Mouse (Mus musculus) kidney, postnatal 0 days (tissue): ENCODE results near the gene Myo18a. TPM values are rescaled to one million over a fixed set of nuclear protein-coding genes. Genes with fewer than 3 reads are reported as not detected.

Experiments
- ATAC-seq: fragments of 200-750 bp; cut with Nextera tagmentation; replicated peaks from 2 replicates; pipeline ENCODE4 v1.8.0; 2017; ENCODE audit warnings: low read depth, moderate number of reproducible peaks, moderate TSS enrichment, moderate library complexity; ENCODE audit not compliant: low FRiP score
- DNase-seq: peaks from one replicate; pipeline ENCODE4 v3.0.0-alpha.2; 2016; ENCODE audit warnings: low spot score
- H3K27ac ChIP-seq: fragments of 300-500 bp; sonication (generic); 2 replicates; pipeline ENCODE4 v1.5.1; 2014; ENCODE audit warnings: mild to moderate bottlenecking
- H3K27me3 ChIP-seq: fragments of 300-500 bp; sonication (generic); 2 replicates; pipeline ENCODE4 v1.6.1; 2014; ENCODE audit warnings: low read length, mixed read lengths; ENCODE audit not compliant: insufficient read depth
- H3K36me3 ChIP-seq: fragments of 300-500 bp; sonication (generic); 2 replicates; pipeline ENCODE4 v1.6.1; 2014; ENCODE audit warnings: low read length, mixed read lengths; ENCODE audit not compliant: insufficient read depth
- H3K4me1 ChIP-seq: fragments of 300-500 bp; sonication (generic); replicated peaks from 2 replicates; pipeline ENCODE4 v1.6.1; 2014; ENCODE audit warnings: antibody characterized with exemption, low read length, mixed read lengths; ENCODE audit not compliant: insufficient read depth
- H3K4me2 ChIP-seq: fragments of 300-500 bp; sonication (generic); 2 replicates; pipeline ENCODE4 v1.6.1; 2014; ENCODE audit warnings: mild to moderate bottlenecking, low read length, moderate library complexity, mixed read lengths
- H3K4me3 ChIP-seq: fragments of 300-500 bp; sonication (generic); replicated peaks from 2 replicates; pipeline ENCODE4 v1.5.1; 2014; ENCODE audit warnings: low read depth, low read length
- H3K9ac ChIP-seq: fragments of 300-500 bp; sonication (generic); 2 replicates; pipeline ENCODE4 v1.6.1; 2014; ENCODE audit warnings: low read depth, low read length
- H3K9me3 ChIP-seq: fragments of 300-500 bp; sonication (generic); replicated peaks from 2 replicates; pipeline ENCODE4 v1.6.1; 2016; ENCODE audit warnings: low read length, inconsistent platforms, mixed read lengths
- CTCF ChIP-seq: IDR thresholded peaks from 2 replicates; pipeline ENCODE4 v1.5.1; 2016; ENCODE audit warnings: antibody characterized with exemption, low read depth, mild to moderate bottlenecking, moderate library complexity
- WGBS: fragments of 180-500 bp; shearing (Covaris S2); extraction: QIAGEN DNeasy Blood & Tissue Kit; methylation state at CpG from one replicate; pipeline ENCODE4 v1.1.7; 2014; 5-methylcytosine and 5-hydroxymethylcytosine counted together
- polyA plus RNA-seq: library from polyadenylated mRNA; unstranded; fragments of >200 nt; fragmentation: Nextera tagmentation; extraction: Ambion mirVana; gene quantifications from 2 replicates; pipeline ENCODE4 v1.2.1, GENCODE M21; 2015

Myo18a gene
- polyA plus RNA-seq, 1 experiment from 2014 or later, result 26.5 TPM

DNA sequence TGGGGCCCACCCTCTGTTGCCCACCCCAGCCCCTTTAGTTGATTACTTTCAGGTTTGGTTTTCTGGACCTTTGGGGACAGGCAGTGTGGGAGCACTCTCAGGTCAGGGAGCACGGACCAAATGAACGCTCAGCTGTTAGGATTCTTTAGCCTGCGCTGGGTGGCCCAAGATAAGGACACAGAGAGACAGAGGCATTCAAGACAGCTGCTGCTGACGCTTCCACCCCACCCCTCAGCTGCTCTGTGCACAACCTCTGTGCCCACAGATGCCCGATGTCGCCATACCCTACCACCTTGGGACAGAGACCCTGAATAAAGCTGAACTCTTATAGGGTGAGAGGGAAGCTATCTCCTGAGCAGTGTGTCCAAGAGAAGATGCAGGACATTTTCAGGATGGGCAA, 47.0 kb downstream of the Myo18a start:
- Histone ChIP-seq H3K4me3 (no peak overlapping the region), H3K9ac (no peak overlapping the region), H3K4me1 (0 out of 2 replicates have a peak, but pooled peaks cover 2% of the 10 kb centered on the region), H3K36me3 (0 out of 2 replicates have a peak, but pooled peaks cover 3% of the 10 kb centered on the region), H3K4me2 (no peak overlapping the region), H3K9me3 (no peaks in the 10 kb centered on the region), H3K27ac (no peak overlapping the region), H3K27me3 (no peaks in the 10 kb centered on the region)
- no peak for DNase-seq
- no peak for ATAC-seq
- 96% methylated on average over 6 of the region's 6 CpGs for WGBS
- TF ChIP-seq CTCF, result no peak

DNA sequence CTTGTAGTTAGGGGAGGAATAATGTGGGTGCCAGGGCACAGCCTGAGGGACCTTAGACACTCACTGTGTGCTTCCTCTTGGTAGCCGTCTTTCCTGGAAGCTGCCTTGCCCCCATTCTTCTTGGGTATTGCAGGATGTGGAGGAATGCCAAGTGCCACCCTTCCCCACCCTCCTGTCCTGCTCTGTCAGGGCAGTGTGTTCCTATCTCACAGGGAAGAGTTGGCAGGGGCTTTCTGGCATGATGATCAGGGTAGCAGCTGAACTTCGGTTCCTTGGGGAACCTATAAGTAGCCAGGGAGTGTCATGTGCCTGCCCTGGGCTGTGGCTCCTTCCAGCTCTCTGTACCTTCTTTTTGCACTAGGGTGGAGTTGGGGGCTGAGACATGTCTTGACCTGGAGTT, 50.9 kb downstream of the Myo18a start:
- Histone ChIP-seq H3K4me1 (0 out of 2 replicates have a peak, but pooled peaks cover 2% of the 10 kb centered on the region), H3K27me3 (no peaks in the 10 kb centered on the region), H3K36me3 (peaks cover 18% of the 10 kb centered on the region; the same call in 1 of the 2 replicates), H3K9ac (no peak overlapping the region), H3K4me3 (no peak overlapping the region), H3K9me3 (no peaks in the 10 kb centered on the region), H3K27ac (no peak overlapping the region), H3K4me2 (no peak overlapping the region)
- DNase-seq (no peak), ATAC-seq (no peak)
- 49% methylated on average over 2 of the region's 2 CpGs for WGBS
- TF ChIP-seq CTCF, result no peak

DNA sequence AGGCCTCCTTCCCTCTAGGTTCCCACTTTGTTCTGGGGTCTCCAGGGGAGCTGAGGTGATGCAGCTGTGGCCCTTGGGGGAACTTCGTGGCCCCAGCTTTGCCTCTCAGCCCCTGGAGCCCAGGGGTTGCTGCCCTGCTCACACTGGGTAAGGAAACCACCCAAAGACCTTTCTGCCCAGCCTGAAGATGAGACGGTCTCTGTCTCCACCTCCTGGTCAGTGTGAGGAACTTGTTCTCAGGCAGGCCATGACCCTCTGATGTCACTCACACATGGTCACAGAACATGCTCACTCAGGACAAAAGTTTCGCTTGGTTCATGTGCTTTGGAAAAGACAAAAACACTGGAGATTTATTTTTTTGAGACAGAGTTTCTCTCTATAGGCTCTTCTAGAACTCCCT, 53.0 kb downstream of the Myo18a start:
- H3K9ac ChIP-seq, result no peak overlapping the region

DNA sequence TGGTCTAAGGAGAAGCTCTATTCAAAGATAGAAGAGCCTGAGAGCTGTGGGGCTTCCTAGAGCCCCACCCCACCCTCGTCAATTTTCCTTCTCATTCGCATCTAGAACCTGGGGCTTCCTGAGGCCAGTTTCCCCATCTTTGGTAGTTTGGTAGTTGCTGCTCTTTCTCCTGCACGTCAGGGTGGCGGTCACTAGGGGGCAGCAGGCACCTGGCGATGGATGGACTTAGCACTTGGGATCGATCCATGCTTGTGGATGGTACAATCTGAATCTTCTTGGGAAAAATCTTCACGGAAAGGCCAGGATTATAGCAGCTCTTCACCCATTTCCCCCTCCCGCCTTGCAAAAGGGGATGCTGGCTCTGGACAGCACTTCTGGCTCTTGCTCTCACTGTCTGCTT, 58.6 kb downstream of the Myo18a start:
- Histone ChIP-seq H3K4me1 (no peaks in the 10 kb centered on the region), H3K27ac (no peak overlapping the region), H3K9me3 (no peaks in the 10 kb centered on the region), H3K4me3 (no peak overlapping the region), H3K27me3 (no peaks in the 10 kb centered on the region), H3K36me3 (peaks cover 54% of the 10 kb centered on the region), H3K9ac (no peak overlapping the region), H3K4me2 (no peak overlapping the region)
- TF ChIP-seq CTCF, result peak; percentile 62
- ATAC-seq (no peak), DNase-seq (no peak)
- 34% methylated on average over 8 of the region's 8 CpGs for WGBS

More for the DNA sequence above, 53.0 kb downstream of the Myo18a start:
- 25% methylated on average over 3 of the region's 3 CpGs for WGBS
- H3K9me3 ChIP-seq, result no peaks in the 10 kb centered on the region
- ATAC-seq (0 out of 2 replicates have a peak, but pooled peaks have one; percentile 55), DNase-seq (peak; percentile 85)
- TF ChIP-seq CTCF, result peak; percentile 90
- H3K36me3 ChIP-seq, result peaks cover 33% of the 10 kb centered on the region
- H3K4me3 ChIP-seq, result no peak overlapping the region
- no peak overlapping the region for H3K4me2 ChIP-seq
- no peaks in the 10 kb centered on the region for H3K27me3 ChIP-seq
- H3K4me1 ChIP-seq, result 0 out of 2 replicates have a peak, but pooled peaks cover 2% of the 10 kb centered on the region
- H3K27ac ChIP-seq, result no peak overlapping the region

DNA sequence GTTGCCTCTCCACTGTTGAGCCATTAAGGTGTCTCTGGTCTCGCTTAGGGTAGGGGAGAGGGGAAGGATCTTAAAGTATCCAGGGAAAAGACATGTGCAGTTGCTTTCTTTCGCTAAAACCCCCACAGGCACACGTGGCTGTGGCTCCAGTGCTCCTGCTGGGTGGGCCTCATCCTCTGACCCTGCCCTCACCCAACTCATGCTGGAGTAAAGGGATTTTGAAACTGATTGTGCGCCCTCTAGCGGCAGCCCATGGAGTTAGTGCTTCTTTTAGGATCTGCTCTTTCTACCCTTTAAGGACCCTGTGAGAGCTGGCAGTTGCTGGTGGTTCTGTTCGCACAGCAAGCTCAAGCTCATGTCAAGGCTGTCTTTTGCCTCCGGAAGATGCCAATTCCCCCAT, 59.7 kb downstream of the Myo18a start:
- no peaks in the 10 kb centered on the region for H3K4me1 ChIP-seq
- no peak overlapping the region for H3K27ac ChIP-seq
- H3K9ac ChIP-seq, result no peak overlapping the region
- H3K4me2 ChIP-seq, result no peak overlapping the region
- no peak for ATAC-seq
- H3K4me3 ChIP-seq, result no peak overlapping the region
- peaks cover 53% of the 10 kb centered on the region for H3K36me3 ChIP-seq
- H3K9me3 ChIP-seq, result no peaks in the 10 kb centered on the region
- peak; percentile 82 for TF ChIP-seq CTCF
- DNase-seq, result peak; percentile 79
- 23% methylated on average over 7 of the region's 7 CpGs for WGBS
- no peaks in the 10 kb centered on the region for H3K27me3 ChIP-seq

DNA sequence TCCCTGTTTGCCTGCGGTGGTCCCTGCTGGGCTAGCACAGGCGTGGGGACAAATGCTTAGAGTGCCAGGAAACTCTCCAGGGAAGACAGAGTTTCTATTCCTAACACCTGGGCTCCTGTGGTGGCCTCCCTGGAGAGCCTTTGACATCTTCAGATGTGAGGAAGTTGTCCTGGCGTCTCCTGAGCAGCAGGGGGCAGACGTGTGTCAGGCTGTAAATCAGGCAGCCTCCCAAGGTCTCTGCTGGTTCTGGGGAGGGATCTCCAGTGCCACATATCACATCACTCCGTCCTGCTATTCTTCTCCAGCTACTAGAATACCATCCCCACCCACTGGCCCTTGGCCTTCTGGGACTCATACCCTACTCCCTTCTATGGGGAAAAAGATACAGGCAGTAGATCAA, 62.8 kb downstream of the Myo18a start:
- H3K4me2 ChIP-seq, result no peak overlapping the region
- DNase-seq, result peak; percentile 67
- no peaks in the 10 kb centered on the region for H3K4me1 ChIP-seq
- no peak overlapping the region for H3K9ac ChIP-seq
- no peak for ATAC-seq
- no peaks in the 10 kb centered on the region for H3K27me3 ChIP-seq
- TF ChIP-seq CTCF, result peak; percentile 82
- no peak overlapping the region for H3K4me3 ChIP-seq
- H3K27ac ChIP-seq, result no peak overlapping the region
- peaks cover 41% of the 10 kb centered on the region for H3K36me3 ChIP-seq
- no peaks in the 10 kb centered on the region for H3K9me3 ChIP-seq
- 5% methylated on average over 5 of the region's 5 CpGs for WGBS

DNA sequence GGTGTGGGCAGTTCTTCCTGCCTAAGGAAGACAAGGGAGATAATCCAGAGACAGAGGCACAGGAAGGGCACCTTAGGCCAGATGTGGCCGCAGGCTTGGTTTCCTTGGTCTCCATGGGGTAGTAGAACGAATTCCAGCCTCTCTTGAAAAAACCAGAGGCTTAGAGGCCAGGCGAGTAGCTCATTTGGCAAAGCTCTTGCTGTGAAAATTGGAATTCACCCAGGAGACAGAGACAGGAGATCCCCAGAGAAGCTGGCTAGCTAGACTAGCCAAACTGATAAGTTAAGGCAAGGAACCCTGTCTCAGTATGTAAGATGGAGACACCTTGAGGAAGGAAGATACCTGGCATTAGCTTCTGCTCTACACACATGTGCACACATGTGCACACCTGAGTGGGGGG, 63.3 kb downstream of the Myo18a start:
- Histone ChIP-seq H3K4me3 (no peak overlapping the region), H3K27ac (no peak overlapping the region), H3K9ac (no peak overlapping the region), H3K4me2 (no peak overlapping the region), H3K4me1 (no peaks in the 10 kb centered on the region), H3K27me3 (no peaks in the 10 kb centered on the region), H3K9me3 (no peaks in the 10 kb centered on the region), H3K36me3 (peaks cover 44% of the 10 kb centered on the region)
- TF ChIP-seq CTCF, result no peak
- WGBS, result 59% methylated on average over 3 of the region's 3 CpGs
- no peak for ATAC-seq
- DNase-seq, result no peak
